Mouse (Mus musculus) brain, embryonic 14.5 days (tissue): ENCODE results near the gene Wbp1. TPM values are rescaled to one million over a fixed set of nuclear protein-coding genes. Genes with fewer than 3 reads are reported as not detected.
A peak's percentile ranks its signal among the peaks of the same experiment; 100 is the strongest.

Experiments used
- DNase-seq: peaks from one replicate; pipeline ENCODE4 v3.0.0-alpha.2; 2011; ENCODE audit warnings: low read depth
- CTCF ChIP-seq: fragments of 200-500 bp; IDR thresholded peaks from 2 replicates; pipeline ENCODE4 v1.5.1; 2012; ENCODE audit warnings: inconsistent platforms, mild to moderate bottlenecking, moderate library complexity, borderline replicate concordance; ENCODE audit not compliant: insufficient read depth, insufficient read length; ENCODE audit errors: extremely low read depth
- POLR2A ChIP-seq: fragments of 200-500 bp; IDR thresholded peaks from 2 replicates; pipeline ENCODE4 v1.6.1; 2012; ENCODE audit warnings: mild to moderate bottlenecking, inconsistent platforms, borderline replicate concordance; ENCODE audit not compliant: poor library complexity, insufficient read depth, insufficient read length, severe bottlenecking; ENCODE audit errors: extremely low read depth
- polyA plus RNA-seq: library from polyadenylated mRNA; depleted of rRNA; stranded (reverse); fragments of >200 nt; gene quantifications from 2 replicates; pipeline ENCODE4 v1.2.3, GENCODE M21; 2012; rRNA removed

Wbp1 gene
- 298 and 440 TPM in 2 replicates for polyA plus RNA-seq

DNA sequence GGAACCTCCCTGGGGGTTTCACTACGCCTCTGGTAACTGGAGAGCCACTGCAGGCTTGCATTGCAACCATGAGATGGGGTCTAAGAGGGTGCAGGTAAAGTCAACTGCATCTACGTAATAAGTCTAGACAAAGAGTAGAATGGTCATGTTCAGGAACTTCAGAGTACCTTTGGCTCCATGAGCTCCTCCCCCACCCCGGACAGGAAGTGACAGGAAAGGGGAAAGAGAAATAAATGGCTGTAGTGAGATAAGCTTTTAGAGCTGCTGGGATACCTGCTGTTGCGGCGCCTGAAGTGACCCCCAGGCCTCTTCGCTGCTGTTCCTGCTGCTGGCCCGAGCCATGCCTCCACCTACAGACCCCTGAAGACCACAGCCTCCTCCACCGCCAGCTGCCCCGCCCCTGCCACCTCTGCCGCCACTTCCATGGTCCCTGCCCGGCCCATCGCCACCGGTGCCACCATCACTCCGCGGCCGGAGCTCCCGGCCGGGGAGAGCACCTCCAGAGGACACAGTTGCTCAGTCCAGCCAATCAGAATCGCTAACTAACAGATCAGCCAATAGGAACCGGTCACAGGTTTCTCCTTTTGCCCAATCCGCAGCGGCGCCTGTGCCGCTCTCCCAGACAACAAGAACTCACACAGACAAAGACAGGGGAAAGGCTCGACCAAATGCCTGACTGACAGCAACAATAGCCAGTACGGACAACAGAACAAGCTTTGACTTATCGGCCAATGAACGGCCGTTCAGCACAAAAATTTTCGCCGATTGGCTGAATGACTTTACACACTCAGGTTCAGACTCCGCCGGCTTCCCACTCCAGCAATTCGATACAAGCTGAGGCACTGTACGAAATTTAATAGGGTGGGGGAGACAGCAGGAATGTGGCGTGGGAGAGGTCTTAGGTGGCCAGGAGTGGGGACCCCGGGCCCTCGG lies at the start of gene Wbp1:
Gene Wbp1, minus strand, starts transcription at position 630 of the 933 bp plus-strand sequence.
- 0 out of 2 replicates have a peak, but pooled peaks have one; percentile 1 for TF ChIP-seq CTCF
- peak; percentile 92 for TF ChIP-seq POLR2A
- DNase-seq: peak; percentile 100

DNA sequence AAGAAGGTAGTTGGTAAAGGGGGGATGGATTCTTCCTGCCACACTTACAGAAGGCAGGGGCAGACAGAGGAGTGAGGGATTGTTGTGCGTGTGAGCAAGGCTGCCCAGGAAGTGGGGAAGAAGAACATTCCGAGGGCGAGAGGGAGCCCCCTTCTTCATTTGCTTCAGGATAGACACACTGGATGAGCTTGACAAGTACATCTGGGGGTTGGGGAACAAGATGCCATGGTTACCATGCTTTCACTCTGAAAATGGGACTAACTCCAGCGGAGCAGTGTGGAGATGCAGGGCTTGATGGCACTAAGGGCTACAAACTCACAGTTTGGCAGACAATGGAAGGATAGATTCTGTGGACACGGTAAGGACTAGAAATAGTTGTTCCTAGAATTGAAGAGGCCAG lies 49.7 kb upstream of the Wbp1 start:
- no peak for TF ChIP-seq POLR2A
- no peak for TF ChIP-seq CTCF
- no peak for DNase-seq

DNA sequence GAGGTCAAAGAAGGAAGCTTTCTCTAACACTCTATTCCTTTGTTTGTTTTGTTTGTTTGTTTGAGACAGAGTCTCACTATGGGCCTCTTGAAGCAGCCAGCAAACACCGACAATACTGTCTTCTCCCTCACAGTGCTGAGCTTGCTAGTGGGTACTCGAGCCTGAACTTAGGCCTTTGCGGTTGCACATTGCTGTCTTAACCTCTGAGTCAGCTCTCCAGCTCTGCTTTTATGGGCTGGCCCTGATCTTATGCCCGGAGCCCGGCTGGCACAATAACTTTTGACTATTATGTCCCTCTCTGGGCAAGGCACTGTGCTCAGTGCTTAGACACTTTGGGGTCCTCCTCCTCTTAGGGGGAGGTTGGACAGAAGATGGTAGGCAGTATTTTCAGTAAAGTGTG lies 48.5 kb upstream of the Wbp1 start:
- TF ChIP-seq CTCF: no peak
- no peak for TF ChIP-seq POLR2A
- no peak for DNase-seq

DNA sequence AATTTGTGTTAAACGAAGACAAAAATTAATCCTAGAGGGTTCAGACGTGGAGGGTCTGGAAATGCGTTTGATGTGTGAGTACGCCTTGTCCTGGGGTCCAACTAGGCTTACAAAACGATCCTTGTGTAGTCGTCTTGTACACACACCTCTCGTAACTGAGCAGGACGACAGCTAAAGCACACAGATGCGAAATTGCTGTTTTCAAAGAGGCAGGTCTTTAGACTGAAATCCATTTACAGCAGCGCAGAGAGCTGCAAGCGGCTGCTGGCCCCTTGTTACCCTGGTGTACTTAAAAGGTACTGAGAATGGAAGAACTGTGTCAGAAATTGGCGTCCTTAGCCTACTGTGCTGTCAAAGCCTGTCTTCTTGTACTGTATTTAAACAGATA lies 44.9 kb upstream of the Wbp1 start:
- TF ChIP-seq POLR2A (no peak), CTCF (0 out of 2 replicates have a peak, but pooled peaks have one; percentile 7)
- DNase-seq: peak; percentile 68

DNA sequence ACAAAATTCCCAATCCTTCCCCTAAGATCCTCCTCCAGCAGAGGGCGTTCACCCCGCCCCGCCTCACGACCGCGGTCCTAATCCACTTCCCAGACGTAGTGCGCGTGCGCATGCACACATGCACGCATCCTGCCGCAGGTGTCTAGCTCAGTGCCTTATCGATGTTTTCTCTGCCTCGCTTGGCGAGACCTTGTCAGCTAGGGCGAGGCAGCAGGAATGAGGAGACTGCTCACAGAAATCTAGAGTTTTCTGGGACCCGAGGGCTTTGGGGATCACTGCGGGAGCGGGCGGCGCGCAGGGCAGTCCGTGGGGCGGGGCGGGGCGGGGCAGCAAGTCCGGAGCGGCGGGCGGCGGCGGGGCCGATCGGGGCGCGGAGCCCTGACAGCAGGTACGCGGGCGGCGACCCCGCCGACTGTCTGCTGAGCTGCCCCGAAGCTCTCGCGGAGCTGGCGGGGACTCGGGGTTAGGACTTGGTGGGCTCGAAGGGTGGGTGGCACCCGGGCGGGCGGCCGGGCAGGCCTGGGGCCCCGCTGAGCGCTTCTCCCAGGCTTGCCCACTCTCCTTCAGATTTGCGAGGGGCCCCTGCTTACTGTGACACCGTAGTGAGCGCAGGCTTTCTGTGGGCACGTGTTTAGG lies 44.4 kb upstream of the Wbp1 start, which contains the start of gene Dctn1:
Gene Dctn1, plus strand, starts transcription at position 314 of the 636 bp plus-strand sequence.
- peak; percentile 98 for DNase-seq
- peak; percentile 72 for TF ChIP-seq POLR2A
- TF ChIP-seq CTCF: peak; percentile 80

DNA sequence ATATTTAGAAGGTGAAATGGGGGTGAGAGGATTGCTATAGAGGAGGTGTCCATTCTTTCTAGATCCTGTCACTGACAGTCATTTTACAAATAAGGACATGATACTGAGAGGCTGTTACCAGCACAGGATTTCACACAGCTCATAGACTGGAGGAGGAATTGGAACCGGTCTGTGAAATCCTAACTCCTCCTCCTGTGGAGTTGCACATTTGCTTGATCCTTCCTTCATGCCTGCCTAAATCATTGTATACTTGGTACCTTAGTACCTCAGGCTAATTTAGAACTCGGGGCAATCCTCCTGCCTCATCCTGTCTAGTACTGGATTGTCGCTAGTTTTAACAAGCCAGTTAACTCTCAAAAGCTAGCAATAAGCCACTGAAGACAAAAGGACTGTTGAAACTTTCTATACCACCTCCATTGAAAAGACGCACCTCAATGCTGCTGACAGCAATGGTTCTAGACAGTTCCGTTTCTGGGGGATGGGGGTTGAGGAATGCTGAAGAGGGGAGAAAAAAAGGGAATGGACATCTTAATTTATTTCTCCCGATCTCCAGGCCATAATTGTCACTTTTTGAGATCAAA lies 43.8 kb upstream of the Wbp1 start:
- no peak for DNase-seq
- TF ChIP-seq POLR2A (no peak), CTCF (no peak)

DNA sequence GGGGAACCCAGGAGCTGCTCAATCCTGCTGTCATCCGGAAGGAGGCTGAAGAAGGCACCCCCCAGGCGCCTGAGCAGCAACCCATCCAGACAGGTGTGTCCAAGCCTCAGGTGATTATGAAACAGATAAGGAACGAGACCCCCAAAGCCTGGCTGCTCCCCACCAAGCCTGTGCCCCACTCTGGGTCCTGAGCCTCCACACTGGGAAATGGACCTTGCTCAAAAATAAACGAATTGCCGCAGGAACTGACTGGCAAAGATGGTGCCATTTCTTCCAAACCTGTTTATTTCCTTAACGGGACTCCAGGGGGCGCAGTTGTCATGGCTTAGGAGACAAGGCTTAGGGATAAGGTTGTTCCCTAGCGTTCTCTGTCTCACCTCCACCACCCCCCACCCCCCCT lies 41.3 kb upstream of the Wbp1 start:
- DNase-seq: peak; percentile 80

DNA sequence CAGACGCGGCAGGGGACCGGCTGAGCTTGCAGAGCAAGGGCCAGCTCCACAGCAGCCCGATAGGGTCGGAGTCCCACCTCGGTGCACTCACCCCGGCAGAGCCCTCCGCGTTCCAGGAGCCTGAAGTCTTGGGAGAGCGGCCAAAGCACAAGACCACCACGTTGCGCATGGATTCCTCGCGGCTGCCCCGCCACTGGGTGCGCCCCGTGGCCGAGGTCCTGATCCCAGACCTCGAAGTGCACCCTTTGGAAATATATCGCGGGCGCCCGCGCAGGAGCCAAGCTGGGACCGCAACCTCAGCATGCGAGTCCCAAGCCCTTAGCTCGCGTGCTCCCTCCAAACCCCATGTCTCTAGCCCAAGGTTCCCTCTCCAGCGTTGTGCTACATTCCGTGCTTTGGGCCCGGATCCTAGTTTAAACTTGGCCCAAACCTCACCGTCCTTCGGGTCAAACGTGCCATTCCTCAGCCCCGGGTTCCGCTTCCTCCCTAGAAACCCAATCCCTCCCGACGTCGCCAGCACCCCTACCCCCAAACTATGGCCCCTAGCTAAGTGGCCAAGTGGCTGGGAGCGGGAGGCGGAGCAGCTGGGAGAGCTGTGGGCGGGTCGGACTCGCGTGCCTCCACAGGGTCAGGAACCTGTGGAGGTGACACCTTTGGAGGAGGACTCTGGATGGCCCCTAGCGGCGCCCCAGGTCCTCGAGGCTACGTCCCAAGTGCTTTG lies 40.7 kb upstream of the Wbp1 start:
- DNase-seq: no peak
- no peak for TF ChIP-seq CTCF

More for the DNA sequence above, 41.3 kb upstream of the Wbp1 start:
- TF ChIP-seq POLR2A: no peak
- TF ChIP-seq CTCF: peak; percentile 79

DNA sequence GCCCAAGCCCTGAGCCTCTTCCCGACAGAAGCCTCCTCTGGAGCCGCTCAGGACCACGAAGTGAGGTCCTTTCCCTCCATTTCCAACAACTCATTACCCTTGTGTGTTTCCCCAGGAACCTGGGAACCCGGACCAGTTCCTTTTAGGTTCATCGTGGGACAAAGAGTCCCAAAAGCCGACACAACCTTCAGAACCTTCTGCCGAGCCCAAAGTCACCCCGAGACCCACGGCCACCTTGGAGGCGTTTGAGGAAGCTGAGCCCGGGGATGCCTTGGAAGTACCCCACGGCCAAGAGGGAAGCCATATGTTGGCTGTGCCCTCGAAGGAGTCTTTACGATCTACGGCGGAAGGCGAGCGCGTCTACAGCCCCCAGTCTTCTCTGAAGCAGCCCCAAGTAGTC lies 40.1 kb upstream of the Wbp1 start:
- TF ChIP-seq CTCF (no peak), POLR2A (no peak)
- no peak for DNase-seq

DNA sequence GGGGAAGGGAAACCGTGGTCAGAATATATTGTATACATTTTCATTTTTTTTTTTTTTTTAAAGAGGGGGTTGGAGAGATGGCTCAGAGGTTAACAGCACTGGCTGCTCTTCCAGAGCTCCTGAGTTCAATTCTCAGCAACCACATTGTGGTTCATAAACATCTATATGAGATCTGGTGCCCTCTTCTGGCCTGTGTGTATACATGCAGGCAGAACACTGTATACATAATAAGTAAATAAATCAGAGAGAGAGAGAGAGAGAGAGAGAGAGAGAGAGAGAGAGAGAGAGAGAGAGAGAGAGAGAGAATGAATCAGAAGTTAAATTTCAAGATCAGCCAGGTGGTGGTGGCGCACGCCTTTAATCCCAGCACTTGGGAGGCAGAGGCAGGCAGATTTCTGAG lies 38.1 kb upstream of the Wbp1 start:
- peak; percentile 82 for DNase-seq
- TF ChIP-seq CTCF: peak; percentile 18; the same call in 1 of the 2 replicates

DNA sequence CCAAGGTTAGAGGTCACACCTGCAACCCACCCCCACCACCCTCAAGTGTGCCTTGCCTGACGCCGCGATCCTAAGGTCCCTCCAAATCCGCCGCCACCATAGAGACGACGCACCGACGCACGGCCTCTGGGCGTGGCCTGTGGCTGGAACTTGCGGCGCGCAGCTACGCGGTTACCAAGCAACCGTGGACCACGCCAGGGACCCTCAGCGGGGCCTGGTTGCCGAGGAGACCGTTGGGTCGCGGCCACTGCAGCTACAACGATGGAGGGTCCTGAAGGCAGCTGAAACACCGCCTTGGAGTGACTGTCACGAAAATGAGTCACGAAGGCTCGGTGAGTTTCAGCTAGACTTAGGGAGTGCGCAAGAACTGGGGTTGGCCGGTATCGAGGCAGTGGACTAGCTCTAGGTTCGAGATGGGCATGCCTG lies 34.9 kb upstream of the Wbp1 start, which contains the start of the genes Wdr54 and 1700003E16Rik:
Gene Wdr54, minus strand, starts transcription at position 139 of the 426 bp plus-strand sequence.
Gene 1700003E16Rik, plus strand, starts transcription at position 146 of the 426 bp plus-strand sequence.
- DNase-seq: peak; percentile 94
- TF ChIP-seq CTCF (no peak), POLR2A (no peak)
